Mouse (Mus musculus): ENCODE data around the gene Mknk2. TPM values are rescaled to one million over a fixed set of nuclear protein-coding genes. Genes with fewer than 3 reads are reported as not detected.

Gene Mknk2
- polyA plus RNA-seq, 1 experiment from 2014 or later = 124 TPM

GRCm38 (mm10) chr10:80698605-80699004 lies 20.7 kb upstream of the Mknk2 start:
- 62% methylated on average over 9 of the region's 9 CpGs for WGBS (ENCODE audit: insufficient replicate concordance)
- H3K4me3 ChIP-seq = peak overlapping the region; percentile 44
- peak overlapping the region; percentile 97 for H3K27ac ChIP-seq
- H3K9ac ChIP-seq = peak overlapping the region; percentile 69
- H3K4me1 ChIP-seq = peaks cover 89% of the 10 kb centered on the region
- no peak for ATAC-seq
- H3K4me2 ChIP-seq = peak overlapping the region; percentile 96
- H3K9me3 ChIP-seq (replicated peaks) = no peaks in the 10 kb centered on the region
- no peaks in the 10 kb centered on the region for H3K27me3 ChIP-seq (replicated peaks)
- peaks cover 30% of the 10 kb centered on the region for H3K36me3 ChIP-seq

GRCm38 (mm10) chr10:80697812-80698211 lies 19.9 kb upstream of the Mknk2 start:
- Histone ChIP-seq H3K4me3 (peak overlapping the region; percentile 44), H3K36me3 (peaks cover 34% of the 10 kb centered on the region), H3K4me1 (peaks cover 89% of the 10 kb centered on the region), H3K9ac (peak overlapping the region; percentile 69), H3K9me3 (replicated peaks) (no peaks in the 10 kb centered on the region), H3K27me3 (replicated peaks) (no peaks in the 10 kb centered on the region), H3K27ac (peak overlapping the region; percentile 97), H3K4me2 (peak overlapping the region; percentile 96)
- peak; percentile 74 for ATAC-seq
- WGBS (ENCODE audit: insufficient replicate concordance) = 20% methylated on average over 9 of the region's 9 CpGs

- H3K9ac ChIP-seq = peak overlapping the region; percentile 69
- peak overlapping the region; percentile 96 for H3K4me2 ChIP-seq
- H3K27ac ChIP-seq = peak overlapping the region; percentile 97
- H3K36me3 ChIP-seq = peaks cover 34% of the 10 kb centered on the region
- ATAC-seq = no peak
- peaks cover 91% of the 10 kb centered on the region for H3K4me1 ChIP-seq
- no peaks in the 10 kb centered on the region for H3K27me3 ChIP-seq (replicated peaks)
- H3K4me3 ChIP-seq = peak overlapping the region; percentile 44
- WGBS (ENCODE audit: insufficient replicate concordance) = 63% methylated on average over 8 of the region's 8 CpGs
- no peaks in the 10 kb centered on the region for H3K9me3 ChIP-seq (replicated peaks)
Observed at GRCm38 (mm10) chr10:80697393-80697787, 19.5 kb upstream of the Mknk2 start.

DNA sequence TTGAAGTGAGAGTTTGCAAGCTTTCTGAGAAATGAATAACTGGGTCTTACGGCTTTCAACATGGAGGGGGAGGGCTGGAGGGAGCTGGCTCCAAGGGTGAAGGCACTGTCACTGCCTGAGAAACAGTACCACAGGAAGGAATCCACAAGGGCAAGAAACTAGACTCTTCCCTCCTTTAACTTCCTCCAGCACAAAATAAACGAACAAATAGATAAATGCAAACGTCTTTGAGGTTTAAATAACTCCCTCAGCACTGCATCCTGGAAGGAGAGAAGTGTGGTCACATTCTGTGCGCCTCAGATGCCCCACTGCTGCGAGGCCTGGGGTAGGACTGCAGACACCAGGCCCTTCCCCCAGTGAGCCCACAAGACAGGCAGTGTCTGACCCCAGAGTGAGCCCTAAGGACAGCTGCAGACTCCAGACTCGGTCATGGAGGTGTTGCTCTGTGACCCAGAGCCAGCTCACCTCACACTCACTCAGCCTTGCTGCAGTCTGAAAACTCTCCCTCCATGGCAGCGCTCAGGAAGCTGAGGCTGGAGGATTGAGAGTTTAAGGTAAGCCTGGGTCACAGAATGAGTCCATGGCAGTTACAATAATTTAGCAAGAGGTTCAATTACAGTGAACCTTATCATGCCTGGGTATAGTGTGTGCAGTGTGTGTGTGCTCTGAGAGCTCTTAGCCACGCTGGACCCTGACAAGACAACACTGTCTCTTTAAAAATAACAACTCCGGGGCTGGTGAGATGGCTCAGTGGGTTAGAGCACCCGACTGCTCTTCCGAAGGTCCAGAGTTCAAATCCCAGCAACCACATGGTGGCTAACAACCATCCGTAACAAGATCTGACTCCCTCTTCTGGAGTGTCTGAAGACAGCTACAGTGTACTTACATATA lies 18.8 kb upstream of the Mknk2 start:
- H3K36me3 ChIP-seq = peaks cover 39% of the 10 kb centered on the region

GRCm38 (mm10) chr10:80695801-80696501 lies 18.0 kb upstream of the Mknk2 start:
- peak overlapping the region; percentile 44 for H3K9ac ChIP-seq
- WGBS (ENCODE audit: insufficient replicate concordance) = 37% methylated on average over 10 of the region's 10 CpGs
- peak overlapping the region; percentile 78 for H3K27ac ChIP-seq
- H3K27me3 ChIP-seq (replicated peaks) = no peaks in the 10 kb centered on the region
- peaks cover 97% of the 10 kb centered on the region for H3K4me1 ChIP-seq
- H3K9me3 ChIP-seq (replicated peaks) = no peaks in the 10 kb centered on the region
- peak overlapping the region; percentile 96 for H3K4me2 ChIP-seq
- ATAC-seq = no peak
- H3K4me3 ChIP-seq = no peak overlapping the region
- H3K36me3 ChIP-seq = peaks cover 47% of the 10 kb centered on the region

More for the DNA sequence above, 18.8 kb upstream of the Mknk2 start:
- Histone ChIP-seq H3K27ac (peak overlapping the region; percentile 97), H3K9me3 (replicated peaks) (no peaks in the 10 kb centered on the region), H3K4me1 (peaks cover 98% of the 10 kb centered on the region), H3K9ac (peak overlapping the region; percentile 44), H3K27me3 (replicated peaks) (no peaks in the 10 kb centered on the region), H3K4me2 (peak overlapping the region; percentile 96), H3K4me3 (no peak overlapping the region)
- 38% methylated on average over 12 of the region's 12 CpGs for WGBS (ENCODE audit: insufficient replicate concordance)
- ATAC-seq = no peak

DNA sequence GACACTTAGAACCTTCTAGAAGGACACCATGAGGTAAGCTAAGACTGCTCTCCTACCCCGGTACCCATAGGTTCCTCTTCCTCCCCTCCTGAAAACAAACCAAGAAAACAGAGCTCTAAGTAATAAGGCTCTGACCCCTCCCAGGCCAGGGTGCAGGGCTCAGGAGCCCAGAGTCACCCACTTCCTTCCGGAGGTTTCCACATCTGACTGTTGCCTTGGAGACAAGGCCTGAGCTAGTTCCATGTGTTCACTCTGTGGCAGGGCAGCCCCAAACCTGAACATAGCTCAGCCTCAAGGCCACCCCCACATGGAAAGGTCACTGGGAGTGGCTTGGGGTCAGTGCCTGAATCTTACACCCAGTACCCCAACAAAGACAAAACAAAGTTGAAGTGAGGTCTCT lies 17.3 kb upstream of the Mknk2 start:
- H3K4me2 ChIP-seq = peak overlapping the region; percentile 96

DNA sequence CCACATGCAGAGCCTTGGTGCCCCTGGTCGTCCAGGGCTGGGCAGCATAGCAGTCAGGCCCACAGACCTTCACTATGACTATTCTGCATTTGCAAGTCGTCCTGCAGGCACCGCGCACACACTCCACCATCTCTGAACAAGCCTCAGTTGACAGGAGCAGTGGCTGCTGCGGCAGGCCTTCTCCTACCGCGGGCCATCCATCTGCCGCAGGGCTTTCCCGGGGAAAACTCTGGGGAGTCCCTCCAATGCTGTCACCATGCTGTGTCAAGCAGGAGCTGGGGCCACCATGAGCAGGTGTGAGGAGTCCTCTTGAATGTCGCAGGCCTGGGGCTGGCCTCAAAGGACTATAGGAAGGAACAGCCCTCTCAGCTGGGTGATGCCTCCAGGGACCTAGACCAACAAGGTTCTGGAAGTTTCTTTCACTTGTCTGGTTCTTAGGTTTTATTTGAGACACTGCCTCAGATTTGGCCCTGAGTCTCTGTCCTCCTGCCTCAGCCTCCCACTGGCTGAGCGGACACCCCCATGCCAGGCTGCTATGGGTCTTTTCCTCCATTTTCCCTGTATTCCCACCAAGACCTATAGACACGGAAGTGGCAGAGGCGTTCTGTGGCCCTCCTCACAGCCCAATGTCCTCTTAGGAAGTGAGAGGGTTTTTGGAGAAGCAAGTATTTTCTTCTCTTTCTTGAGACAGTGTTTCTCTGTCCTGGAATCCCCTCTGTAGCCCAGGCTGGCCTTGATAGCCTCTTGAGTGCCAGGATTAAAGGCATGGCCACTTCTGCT lies 16.4 kb upstream of the Mknk2 start:
- Histone ChIP-seq H3K27me3 (replicated peaks) (no peaks in the 10 kb centered on the region), H3K27ac (peak overlapping the region; percentile 78), H3K4me1 (peaks cover 81% of the 10 kb centered on the region), H3K4me2 (peak overlapping the region; percentile 96), H3K36me3 (peaks cover 58% of the 10 kb centered on the region), H3K9ac (peak overlapping the region; percentile 44), H3K9me3 (replicated peaks) (no peaks in the 10 kb centered on the region), H3K4me3 (no peak overlapping the region; the same call in 1 of the 2 replicates)
- no peak for ATAC-seq
- 81% methylated on average over 13 of the region's 13 CpGs for WGBS (ENCODE audit: insufficient replicate concordance)

More for the DNA sequence above, 17.3 kb upstream of the Mknk2 start:
- WGBS (ENCODE audit: insufficient replicate concordance) = 12% methylated on average over 2 of the region's 2 CpGs
- Histone ChIP-seq H3K27me3 (replicated peaks) (no peaks in the 10 kb centered on the region), H3K4me3 (no peak overlapping the region; the same call in 1 of the 2 replicates), H3K36me3 (peaks cover 55% of the 10 kb centered on the region), H3K9me3 (replicated peaks) (no peaks in the 10 kb centered on the region), H3K27ac (peak overlapping the region; percentile 78), H3K4me1 (peaks cover 89% of the 10 kb centered on the region), H3K9ac (peak overlapping the region; percentile 44)
- ATAC-seq = peak; percentile 17

DNA sequence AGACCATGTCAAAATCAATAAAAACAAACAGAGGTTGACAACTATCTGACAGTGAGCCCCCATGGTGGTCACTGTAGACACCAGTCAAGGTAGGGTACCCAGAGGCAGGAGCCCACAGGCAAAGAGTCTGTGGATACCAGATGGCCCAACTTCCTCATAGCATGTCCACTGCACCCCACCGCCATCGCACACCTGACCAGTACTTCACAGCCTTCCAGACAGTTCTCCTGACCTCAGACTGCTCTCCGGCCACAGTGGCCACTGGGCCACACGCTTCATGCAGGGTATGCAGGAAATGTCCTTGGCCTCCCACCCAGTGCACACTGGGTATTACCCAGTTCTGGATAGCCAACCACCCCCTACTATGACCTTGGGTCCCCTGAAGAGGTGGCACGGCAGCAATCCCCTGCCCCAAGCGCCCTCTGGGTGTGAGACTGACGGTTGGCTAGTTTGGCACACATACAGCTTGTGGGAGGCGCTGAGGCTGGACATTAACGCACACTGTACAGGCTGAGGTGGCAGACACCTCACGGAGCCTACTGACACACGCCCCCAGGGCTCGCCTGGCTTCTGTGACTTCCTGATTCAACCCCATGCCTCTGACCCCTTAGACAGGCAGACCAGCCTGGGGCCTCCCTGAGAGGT lies 15.6 kb upstream of the Mknk2 start:
- WGBS (ENCODE audit: insufficient replicate concordance) = 85% methylated on average over 12 of the region's 12 CpGs
- no peak overlapping the region for H3K4me3 ChIP-seq
- peaks cover 73% of the 10 kb centered on the region for H3K4me1 ChIP-seq
- no peak for ATAC-seq
- peaks cover 58% of the 10 kb centered on the region for H3K36me3 ChIP-seq
- no peak overlapping the region for H3K4me2 ChIP-seq
- no peaks in the 10 kb centered on the region for H3K9me3 ChIP-seq (replicated peaks)
- peak overlapping the region; percentile 44; the same call in 1 of the 2 replicates for H3K9ac ChIP-seq
- H3K27me3 ChIP-seq (replicated peaks) = no peaks in the 10 kb centered on the region
- peak overlapping the region; percentile 78 for H3K27ac ChIP-seq

DNA sequence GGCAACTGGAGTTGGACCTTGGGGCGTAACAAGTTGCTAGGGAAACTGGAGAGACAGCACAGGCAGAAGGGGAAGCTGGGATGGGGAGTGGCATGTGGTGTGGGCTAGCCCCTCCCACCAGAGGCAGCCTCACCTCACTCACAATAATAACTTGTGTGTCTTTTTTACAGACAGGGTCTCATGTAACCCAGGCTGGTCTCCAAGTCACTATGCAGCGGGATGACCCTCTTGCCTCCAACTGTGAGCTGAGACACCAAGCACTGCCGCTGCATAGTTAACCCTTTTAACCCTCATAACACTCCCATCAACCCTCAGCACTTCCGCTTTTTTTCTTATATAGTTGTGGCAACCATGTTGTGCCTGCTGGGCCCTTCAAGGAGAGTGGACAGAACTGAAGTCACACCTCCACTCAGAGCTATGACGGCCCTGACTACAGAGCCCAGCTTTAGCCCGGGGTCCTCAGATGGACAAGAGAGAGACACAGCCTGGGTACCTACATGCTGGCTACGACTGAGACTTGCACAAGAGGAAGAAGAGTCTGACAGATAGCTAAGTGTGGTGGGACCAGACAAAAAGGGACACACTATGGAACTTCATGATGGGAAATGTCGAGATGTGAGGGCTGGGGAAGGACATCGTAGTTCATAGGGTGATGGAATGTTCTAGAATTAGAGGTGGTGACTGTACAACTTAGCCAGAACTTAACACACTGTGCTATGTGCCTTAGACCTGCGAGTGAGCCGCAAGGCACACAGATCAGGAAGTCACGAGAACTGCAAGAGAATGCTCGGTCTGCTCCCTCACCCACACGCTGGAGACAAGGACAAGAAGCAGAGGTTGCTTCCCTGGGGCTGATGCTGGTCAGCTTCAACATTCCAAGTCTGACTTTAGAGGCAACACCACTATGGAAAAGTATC lies 14.6 kb upstream of the Mknk2 start:
- peaks cover 66% of the 10 kb centered on the region for H3K4me1 ChIP-seq

DNA sequence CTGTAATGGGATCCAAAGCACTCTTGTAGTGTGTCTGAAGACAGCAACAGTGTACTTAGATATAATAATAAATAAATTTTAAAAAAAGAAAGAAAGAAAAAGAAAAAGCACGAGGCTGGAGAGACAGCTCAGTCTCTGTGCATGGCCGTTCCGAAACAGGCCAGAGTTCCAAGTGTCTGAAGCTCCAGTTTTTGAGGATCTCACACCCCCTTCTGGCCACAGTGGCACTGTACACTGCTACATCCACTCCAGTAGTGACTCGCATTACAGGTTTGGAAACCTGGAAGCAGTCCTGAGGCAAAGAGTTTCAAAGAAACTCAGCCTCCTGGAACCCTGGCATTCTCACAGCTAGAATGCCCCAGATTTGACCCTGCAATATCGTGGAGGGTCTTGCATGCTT lies 9.9 kb upstream of the Mknk2 start:
- Histone ChIP-seq H3K36me3 (peaks cover 86% of the 10 kb centered on the region), H3K27ac (0 out of 2 replicates have a peak overlapping the region, but pooled peaks have one; percentile 37), H3K27me3 (replicated peaks) (no peaks in the 10 kb centered on the region), H3K4me2 (no peak overlapping the region), H3K9ac (no peak overlapping the region), H3K9me3 (replicated peaks) (no peaks in the 10 kb centered on the region), H3K4me1 (peaks cover 59% of the 10 kb centered on the region), H3K4me3 (no peak overlapping the region)
- WGBS (ENCODE audit: insufficient replicate concordance) = 51% methylated on average over 5 of the region's 5 CpGs
- ATAC-seq = peak; percentile 36; the same call in 1 of the 2 replicates

More for the DNA sequence above, 14.6 kb upstream of the Mknk2 start:
- 55% methylated on average over 14 of the region's 14 CpGs for WGBS (ENCODE audit: insufficient replicate concordance)
- Histone ChIP-seq H3K4me3 (no peak overlapping the region), H3K27ac (peak overlapping the region; percentile 78), H3K9me3 (replicated peaks) (no peaks in the 10 kb centered on the region), H3K9ac (peak overlapping the region; percentile 29; the same call in 1 of the 2 replicates), H3K4me2 (peak overlapping the region; percentile 4; the same call in 1 of the 2 replicates), H3K36me3 (peaks cover 62% of the 10 kb centered on the region), H3K27me3 (replicated peaks) (no peaks in the 10 kb centered on the region)
- no peak for ATAC-seq
